26 mouse cellular contexts compared by ENCODE assay signal in the genomic region with DNA sequence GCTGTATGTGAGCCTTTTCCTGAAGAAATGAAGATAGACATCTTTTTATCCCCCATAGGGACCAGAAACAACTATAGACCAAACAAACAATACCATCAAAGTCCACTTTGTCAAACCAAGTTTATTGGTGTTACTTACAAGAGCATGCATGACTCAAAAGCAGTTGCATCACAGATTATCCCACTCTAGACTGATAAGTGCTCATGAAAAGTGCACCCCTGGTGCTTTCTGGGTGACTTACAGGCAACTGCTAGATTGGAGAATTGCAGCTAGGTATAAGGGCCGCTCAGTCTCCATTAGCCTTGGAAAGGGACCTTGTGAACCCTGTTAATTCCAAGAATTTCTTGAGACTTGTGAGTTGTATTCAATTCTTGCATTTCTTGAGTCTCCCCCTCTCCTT.
DNase-seq lines count a peak whose midpoint lies in the region; ATAC-seq lines count a peak whose summit lies in the region.
"Had no signal": no experiment of that assay in that cellular context is flagged by ENCODE, and none has a peak within 500 bp of the region (broad histone marks: within the 10 kb centered on the region; RNA-seq: fewer than 3 reads in every experiment).

No protein-coding gene starts in this region.

- H3K4me1 ChIP-seq in midbrain, embryonic 11.5 days (ENCODE audit: control insufficient read depth, insufficient read depth, low read length) = no peaks in the 10 kb centered on the region
- peaks cover 17% of the 10 kb centered on the region for H3K4me1 ChIP-seq in midbrain, embryonic 10.5 days
- no peaks in the 10 kb centered on the region for H3K4me1 ChIP-seq in kidney, embryonic 16.5 days (ENCODE audit: insufficient read depth, low read length)
- H3K4me1 ChIP-seq: embryonic facial prominence, embryonic 13.5 days; embryonic facial prominence, embryonic 15.5 days had no signal

- no peaks in the 10 kb centered on the region for H3K36me3 ChIP-seq in midbrain, embryonic 11.5 days (ENCODE audit: control insufficient read depth, insufficient read depth, low read length)
- no peaks in the 10 kb centered on the region for H3K36me3 ChIP-seq in midbrain, embryonic 10.5 days
- H3K36me3 ChIP-seq in kidney, embryonic 16.5 days (ENCODE audit: insufficient read depth, low read length) = no peaks in the 10 kb centered on the region
- H3K36me3 ChIP-seq: embryonic facial prominence, embryonic 13.5 days; embryonic facial prominence, embryonic 15.5 days; forebrain, embryonic 10.5 days; forebrain, embryonic 12.5 days; G1E had no signal

- no peak for ATAC-seq in midbrain, embryonic 11.5 days (ENCODE audit: low FRiP score)
- ATAC-seq in megakaryocyte progenitor cell, adult 5-6 weeks (replicated peaks; ENCODE audit: poor library complexity) = 0 out of 2 replicates have a peak, but pooled peaks have one; percentile 30
- ATAC-seq in kidney, embryonic 16.5 days (ENCODE audit: low FRiP score, low TSS enrichment) = no peak
- ATAC-seq: CD4-positive, CD25-positive, alpha-beta regulatory T cell, adult 4 months; forebrain, embryonic 14.5 days; forebrain, embryonic 16.5 days had no signal

- H3K9ac ChIP-seq in midbrain, embryonic 11.5 days (ENCODE audit: low read length) = no peak overlapping the region
- no peak overlapping the region for H3K9ac ChIP-seq in kidney, embryonic 16.5 days (replicated peaks; ENCODE audit: low read length)
- H3K9ac ChIP-seq: embryonic facial prominence, embryonic 13.5 days; embryonic facial prominence, embryonic 15.5 days; forebrain, embryonic 12.5 days had no signal

- H3K27me3 ChIP-seq in midbrain, embryonic 11.5 days (ENCODE audit: control insufficient read depth, insufficient read depth, low read length) = no peaks in the 10 kb centered on the region
- no peaks in the 10 kb centered on the region for H3K27me3 ChIP-seq in midbrain, embryonic 10.5 days (ENCODE audit: low read depth, poor library complexity, severe bottlenecking)
- no peaks in the 10 kb centered on the region for H3K27me3 ChIP-seq in kidney, embryonic 16.5 days (ENCODE audit: insufficient read depth, low read length)
- H3K27me3 ChIP-seq: CH12.LX; embryonic facial prominence, embryonic 13.5 days; embryonic facial prominence, embryonic 15.5 days; forebrain, embryonic 12.5 days had no signal

- H3K9me3 ChIP-seq in midbrain, embryonic 11.5 days (ENCODE audit: control insufficient read depth, low read length) = no peaks in the 10 kb centered on the region
- H3K9me3 ChIP-seq in midbrain, embryonic 10.5 days (replicated peaks) = no peaks in the 10 kb centered on the region
- no peaks in the 10 kb centered on the region for H3K9me3 ChIP-seq in kidney, embryonic 16.5 days (ENCODE audit: low read length)
- H3K9me3 ChIP-seq: embryonic facial prominence, embryonic 13.5 days; embryonic facial prominence, embryonic 15.5 days; forebrain, embryonic 10.5 days; forebrain, embryonic 12.5 days; G1E had no signal

- peak; percentile 68 for DNase-seq in midbrain, embryonic 11.5 days (ENCODE audit: low spot score, missing footprints)
- DNase-seq in midbrain, embryonic 10.5 days (ENCODE audit: low spot score) = no peak
- no peak for DNase-seq in urinary bladder, adult 2 months (ENCODE audit: low spot score)
- DNase-seq: adrenal gland, adult 2 months; adrenal gland, postnatal 10 days; adrenal gland, postnatal 25 days; B cell, adult 2 months; cerebellum, adult 11 months; cerebellum, adult 18-20 months; cerebellum, adult 8-10 months; cerebellum, adult 9-11 months; cerebellum, postnatal 14 days; cerebellum, postnatal 36 days; embryo, embryonic 11 days had no signal

- no peak overlapping the region for H3K4me3 ChIP-seq in midbrain, embryonic 11.5 days (ENCODE audit: low read depth, low read length)
- no peak overlapping the region for H3K4me3 ChIP-seq in midbrain, embryonic 10.5 days
- no peak overlapping the region for H3K4me3 ChIP-seq in kidney, embryonic 16.5 days (ENCODE audit: low read length)
- H3K4me3 ChIP-seq: embryonic facial prominence, embryonic 13.5 days; embryonic facial prominence, embryonic 15.5 days; erythroblast, embryonic 14.5 days; forebrain, embryonic 10.5 days; forebrain, embryonic 12.5 days had no signal

- WGBS in midbrain, embryonic 11.5 days = 91% methylated on average over 1 of the region's 1 CpGs
- 83% methylated on average over 1 of the region's 1 CpGs for WGBS in midbrain, embryonic 10.5 days
- WGBS in kidney, embryonic 16.5 days = 87% methylated on average over 1 of the region's 1 CpGs

- H3K4me2 ChIP-seq in midbrain, embryonic 11.5 days = no peak overlapping the region
- no peak overlapping the region for H3K4me2 ChIP-seq in kidney, embryonic 16.5 days (replicated peaks; ENCODE audit: low read depth, low read length)
- H3K4me2 ChIP-seq: embryonic facial prominence, embryonic 13.5 days; embryonic facial prominence, embryonic 15.5 days; forebrain, embryonic 12.5 days had no signal

- no peak overlapping the region for H3K27ac ChIP-seq in midbrain, embryonic 11.5 days (ENCODE audit: low read depth, low read length)
- H3K27ac ChIP-seq in midbrain, embryonic 10.5 days (replicated peaks) = no peak overlapping the region
- H3K27ac ChIP-seq in kidney, embryonic 16.5 days (ENCODE audit: low read length) = no peak overlapping the region
- H3K27ac ChIP-seq: embryonic facial prominence, embryonic 13.5 days; embryonic facial prominence, embryonic 15.5 days; forebrain, embryonic 10.5 days; forebrain, embryonic 12.5 days had no signal
